Mouse (Mus musculus): ENCODE data around the gene Iqca. TPM values are rescaled to one million over a fixed set of nuclear protein-coding genes. Genes with fewer than 3 reads are reported as not detected.

Gene Iqca
- total and polyA plus RNA-seq, 2 experiments from 2014 or later, result 0.58 to 0.71 TPM

DNA sequence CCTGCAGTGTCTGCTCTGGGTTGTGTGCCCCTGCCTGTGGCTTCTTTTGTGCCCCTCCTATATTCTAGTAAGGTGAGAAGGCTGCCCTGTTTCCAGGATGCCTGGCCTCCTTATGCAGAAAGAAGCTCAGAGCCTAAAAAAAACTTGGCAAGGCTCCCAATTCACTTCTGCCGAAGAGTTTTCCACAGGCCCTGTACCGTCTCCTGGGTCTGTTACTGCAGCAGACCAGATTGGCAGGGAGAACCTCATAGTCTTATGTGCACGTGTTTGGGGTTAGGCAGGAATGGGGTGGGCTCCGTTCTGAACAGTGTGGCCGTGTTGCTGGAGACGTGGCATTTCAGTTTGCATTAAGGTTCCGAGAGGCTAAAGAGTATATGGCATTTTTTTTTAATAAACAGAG, 23.0 kb upstream of the Iqca start:
- Histone ChIP-seq H3K27ac (no peak overlapping the region), H3K9me3 (ENCODE audit: low read length) (no peaks in the 10 kb centered on the region), H3K27me3 (ENCODE audit: insufficient read depth, low read length) (no peaks in the 10 kb centered on the region), H3K4me3 (ENCODE audit: low read length) (no peak overlapping the region), H3K4me1 (ENCODE audit: insufficient read depth, low read length) (no peaks in the 10 kb centered on the region; the same call in 1 of the 2 replicates), H3K4me2 (ENCODE audit: low read depth, low read length) (no peak overlapping the region), H3K9ac (replicated peaks; ENCODE audit: low read length) (no peak overlapping the region), H3K36me3 (ENCODE audit: insufficient read depth, low read length) (no peaks in the 10 kb centered on the region)
- 45% methylated on average over 7 of the region's 7 CpGs for WGBS
- no peak for ATAC-seq
- peak; percentile 60 for DNase-seq (ENCODE audit: low spot score)
- no peak for TF ChIP-seq CTCF (IDR thresholded peaks at IDR 0.05; ENCODE audit: low read depth)

GRCm38 (mm10) chr1:90174338-90174737, 21.1 kb upstream of the Iqca start:
- Histone ChIP-seq H3K4me1 (ENCODE audit: insufficient read depth, low read length) (no peaks in the 10 kb centered on the region; the same call in 1 of the 2 replicates), H3K9me3 (ENCODE audit: low read length) (no peaks in the 10 kb centered on the region), H3K27me3 (ENCODE audit: insufficient read depth, low read length) (no peaks in the 10 kb centered on the region), H3K36me3 (ENCODE audit: insufficient read depth, low read length) (no peaks in the 10 kb centered on the region), H3K4me2 (ENCODE audit: low read depth, low read length) (no peak overlapping the region), H3K27ac (no peak overlapping the region), H3K4me3 (ENCODE audit: low read length) (no peak overlapping the region), H3K9ac (replicated peaks; ENCODE audit: low read length) (no peak overlapping the region)
- DNase-seq (ENCODE audit: low spot score), result no peak
- ATAC-seq, result no peak
- WGBS, result 27% methylated on average over 8 of the region's 8 CpGs
- TF ChIP-seq CTCF (IDR thresholded peaks at IDR 0.05; ENCODE audit: low read depth), result no peak

DNA sequence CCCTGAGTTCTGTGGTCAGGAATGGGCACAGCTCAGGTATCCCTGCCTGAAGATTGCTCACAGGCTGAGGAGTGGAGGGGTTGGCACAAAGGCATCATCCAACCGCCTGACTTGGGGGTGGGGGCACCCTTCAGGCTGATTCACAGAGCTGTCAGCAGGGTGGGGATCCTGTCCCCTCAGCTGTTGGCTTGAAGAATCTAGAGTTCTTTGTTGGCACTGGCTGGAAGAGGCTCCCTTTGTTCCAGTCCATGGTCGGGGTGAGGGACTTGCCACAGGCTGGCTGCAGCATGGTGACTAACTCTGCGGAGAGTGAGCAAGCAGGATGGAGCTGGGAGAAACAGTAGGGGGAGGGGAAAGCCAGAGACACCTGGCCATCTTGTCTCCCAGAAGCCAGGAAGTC, 11.1 kb upstream of the Iqca start:
- H3K27me3 ChIP-seq (ENCODE audit: insufficient read depth, low read length), result no peaks in the 10 kb centered on the region
- no peaks in the 10 kb centered on the region for H3K36me3 ChIP-seq (ENCODE audit: insufficient read depth, low read length)
- H3K27ac ChIP-seq, result no peak overlapping the region
- H3K9ac ChIP-seq (replicated peaks; ENCODE audit: low read length), result no peak overlapping the region
- no peaks in the 10 kb centered on the region for H3K4me1 ChIP-seq (ENCODE audit: insufficient read depth, low read length)
- 24% methylated on average over 3 of the region's 3 CpGs for WGBS
- ATAC-seq (0 out of 2 replicates have a peak, but pooled peaks have one; percentile 29), DNase-seq (ENCODE audit: low spot score) (no peak)
- no peak for TF ChIP-seq CTCF (IDR thresholded peaks at IDR 0.05; ENCODE audit: low read depth)
- H3K4me3 ChIP-seq (ENCODE audit: low read length), result no peak overlapping the region
- H3K9me3 ChIP-seq (ENCODE audit: low read length), result no peaks in the 10 kb centered on the region
- no peak overlapping the region for H3K4me2 ChIP-seq (ENCODE audit: low read depth, low read length)

GRCm38 (mm10) chr1:90163161-90163560, 10.0 kb upstream of the Iqca start:
- H3K36me3 ChIP-seq (ENCODE audit: insufficient read depth, low read length), result no peaks in the 10 kb centered on the region
- no peak overlapping the region for H3K4me3 ChIP-seq (ENCODE audit: low read length)
- no peaks in the 10 kb centered on the region for H3K27me3 ChIP-seq (ENCODE audit: insufficient read depth, low read length)
- WGBS, result 77% methylated on average over 7 of the region's 7 CpGs
- no peak for TF ChIP-seq CTCF (IDR thresholded peaks at IDR 0.05; ENCODE audit: low read depth)
- H3K9ac ChIP-seq (replicated peaks; ENCODE audit: low read length), result no peak overlapping the region
- no peak overlapping the region for H3K27ac ChIP-seq
- H3K4me1 ChIP-seq (ENCODE audit: insufficient read depth, low read length), result no peaks in the 10 kb centered on the region
- ATAC-seq (no peak), DNase-seq (ENCODE audit: low spot score) (no peak)
- no peak overlapping the region for H3K4me2 ChIP-seq (ENCODE audit: low read depth, low read length)
- H3K9me3 ChIP-seq (ENCODE audit: low read length), result no peaks in the 10 kb centered on the region

- no peak overlapping the region for H3K4me2 ChIP-seq (ENCODE audit: low read depth, low read length)
- H3K36me3 ChIP-seq (ENCODE audit: insufficient read depth, low read length), result no peaks in the 10 kb centered on the region
- no peak overlapping the region for H3K27ac ChIP-seq
Observed at GRCm38 (mm10) chr1:90162379-90162857, 9.2 kb upstream of the Iqca start.

GRCm38 (mm10) chr1:90161623-90162022, 8.4 kb upstream of the Iqca start:
- Histone ChIP-seq H3K9me3 (ENCODE audit: low read length) (no peaks in the 10 kb centered on the region), H3K4me1 (ENCODE audit: insufficient read depth, low read length) (no peaks in the 10 kb centered on the region), H3K9ac (replicated peaks; ENCODE audit: low read length) (no peak overlapping the region), H3K27ac (no peak overlapping the region), H3K27me3 (ENCODE audit: insufficient read depth, low read length) (no peaks in the 10 kb centered on the region), H3K4me3 (ENCODE audit: low read length) (no peak overlapping the region), H3K4me2 (ENCODE audit: low read depth, low read length) (no peak overlapping the region), H3K36me3 (ENCODE audit: insufficient read depth, low read length) (no peaks in the 10 kb centered on the region)
- DNase-seq (ENCODE audit: low spot score) (no peak), ATAC-seq (no peak)
- WGBS, result 68% methylated on average over 6 of the region's 6 CpGs
- no peak for TF ChIP-seq CTCF (IDR thresholded peaks at IDR 0.05; ENCODE audit: low read depth)

More at GRCm38 (mm10) chr1:90162379-90162857, 9.2 kb upstream of the Iqca start:
- no peak for TF ChIP-seq CTCF (IDR thresholded peaks at IDR 0.05; ENCODE audit: low read depth)
- H3K4me3 ChIP-seq (ENCODE audit: low read length), result no peak overlapping the region
- no peaks in the 10 kb centered on the region for H3K27me3 ChIP-seq (ENCODE audit: insufficient read depth, low read length)
- H3K4me1 ChIP-seq (ENCODE audit: insufficient read depth, low read length), result no peaks in the 10 kb centered on the region
- no peak overlapping the region for H3K9ac ChIP-seq (replicated peaks; ENCODE audit: low read length)
- 29% methylated on average over 13 of the region's 13 CpGs for WGBS
- ATAC-seq, result no peak
- peak; percentile 36 for DNase-seq (ENCODE audit: low spot score)
- no peaks in the 10 kb centered on the region for H3K9me3 ChIP-seq (ENCODE audit: low read length)

GRCm38 (mm10) chr1:90159927-90160326, 6.7 kb upstream of the Iqca start:
- Histone ChIP-seq H3K27ac (no peak overlapping the region), H3K27me3 (ENCODE audit: insufficient read depth, low read length) (no peaks in the 10 kb centered on the region), H3K4me2 (ENCODE audit: low read depth, low read length) (no peak overlapping the region), H3K9ac (replicated peaks; ENCODE audit: low read length) (no peak overlapping the region), H3K36me3 (ENCODE audit: insufficient read depth, low read length) (no peaks in the 10 kb centered on the region), H3K9me3 (ENCODE audit: low read length) (no peaks in the 10 kb centered on the region), H3K4me1 (ENCODE audit: insufficient read depth, low read length) (no peaks in the 10 kb centered on the region), H3K4me3 (ENCODE audit: low read length) (no peak overlapping the region)
- ATAC-seq (no peak), DNase-seq (ENCODE audit: low spot score) (no peak)
- TF ChIP-seq CTCF (IDR thresholded peaks at IDR 0.05; ENCODE audit: low read depth), result peak; percentile 49
- WGBS, result 46% methylated on average over 13 of the region's 13 CpGs

Measured in hindbrain, postnatal 0 days (tissue).